Mouse (Mus musculus) G1E (cell line): ENCODE measurements around the gene Eef1a2.

ENCODE experiments used
- CTCF ChIP-seq: IDR thresholded peaks from 2 replicates; pipeline ENCODE4 v1.5.1; 2012; ENCODE audit warnings: low read depth, low read length, inconsistent platforms, mixed read lengths
- GATA1 ChIP-seq: IDR thresholded peaks from 2 replicates; pipeline ENCODE4 v1.6.1; 2012; ENCODE audit warnings: borderline replicate concordance, low read length, inconsistent platforms, mixed read lengths
- GATA2 ChIP-seq: IDR thresholded peaks from 2 replicates; pipeline ENCODE4 v1.6.1; 2012; ENCODE audit warnings: low read depth, low read length, inconsistent platforms, borderline replicate concordance
- POLR2AphosphoS5 ChIP-seq: IDR thresholded peaks from 2 replicates; pipeline ENCODE4 v1.6.1; 2012; ENCODE audit warnings: low read depth, low read length, inconsistent platforms; ENCODE audit not compliant: insufficient replicate concordance
- TAL1 ChIP-seq: conservative IDR thresholded peaks from 2 replicates; pipeline ENCODE4 v1.6.1; 2012; ENCODE audit warnings: low read depth, low read length, inconsistent platforms, mixed read lengths

DNA sequence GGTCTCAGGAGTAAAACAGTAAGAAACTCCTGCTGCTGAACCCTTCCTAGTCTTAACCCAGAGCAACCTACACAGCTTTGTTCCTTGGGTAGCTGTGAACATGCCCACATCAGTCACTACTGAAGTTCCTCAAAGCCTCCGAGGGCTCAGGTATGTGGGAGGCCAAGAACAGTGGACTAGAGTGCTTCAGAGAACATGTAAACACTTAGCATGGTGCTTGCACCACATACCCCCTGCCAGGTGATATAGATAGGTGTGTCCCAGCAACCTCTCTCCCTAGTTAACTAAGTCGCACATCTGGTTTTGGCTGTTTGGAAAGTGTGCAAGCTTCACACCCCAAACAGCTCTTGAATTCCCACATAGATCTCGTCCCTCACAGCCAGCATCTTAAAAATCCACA lies 44.8 kb upstream of the Eef1a2 start:
- no peak for TF ChIP-seq TAL1
- no peak for TF ChIP-seq CTCF
- no peak for TF ChIP-seq GATA1
- TF ChIP-seq GATA2 = no peak
- TF ChIP-seq POLR2AphosphoS5 = no peak
